Mouse (Mus musculus) CH12.LX (cell line): ENCODE measurements at regions not wholly inside any gene's neighbourhood (a gene's known extent, or its start where the extent isn't known, plus 50 kb on each side); places are given as distances from the start of the nearest gene placed in this dataset.
"Not testable (repeated sequence)": the region's sequence is repeated elsewhere in the genome, so short reads cannot be mapped to it uniquely, and the experiment has no call there.

Experiments used
- DNase-seq: peaks from one replicate; pipeline ENCODE4 v3.0.0-alpha.2; 2013; ENCODE audit errors: extremely low read depth
- H3K27ac ChIP-seq: 2 replicates; pipeline ENCODE4 v1.5.1; 2012; ENCODE audit warnings: low read depth, mild to moderate bottlenecking, control low read depth, moderate library complexity; ENCODE audit not compliant: insufficient read depth
- H3K27me3 ChIP-seq: replicated peaks from 2 replicates; pipeline ENCODE3; 2012; ENCODE audit warnings: inconsistent platforms
- H3K36me3 ChIP-seq, 2 experiments: replicated peaks in 1 of 2; 2 replicates each; pipeline versions ENCODE3 to v1.6.1; 2012; ENCODE audit warnings: inconsistent platforms in 1 of 2, low read length in 1 of 2, mild to moderate bottlenecking in 1 of 2, mixed read lengths in 1 of 2, moderate library complexity in 1 of 2; ENCODE audit not compliant: control insufficient read depth in 1 of 2, insufficient read depth in 1 of 2
- H3K4me1 ChIP-seq, 2 experiments: 2 replicates each; pipeline ENCODE4 v1.6.1; 2012; ENCODE audit warnings: inconsistent platforms in 1 of 2, moderate library complexity in 1 of 2; ENCODE audit not compliant: insufficient read depth in 2 of 2, control insufficient read depth in 1 of 2
- H3K4me2 ChIP-seq: 2 replicates; pipeline ENCODE4 v1.6.1; 2012; ENCODE audit warnings: low read depth, mild to moderate bottlenecking, control low read depth; ENCODE audit not compliant: poor library complexity, insufficient read depth, severe bottlenecking
- H3K4me3 ChIP-seq, 3 experiments: fragments of 150-350 bp in 1 of 3; sonication (generic) in 1 of 3; replicated peaks in 1 of 3; 2 replicates each; pipeline versions ENCODE3 to v1.5.1; 2011 to 2012; ENCODE audit warnings: low read depth in 2 of 3, low read length in 2 of 3, mild to moderate bottlenecking in 2 of 3, moderate library complexity in 2 of 3, control low read depth in 1 of 3, improper control_type of control experiment in 1 of 3, inconsistent platforms in 1 of 3, mixed read lengths in 1 of 3; ENCODE audit not compliant: poor library complexity in 1 of 3
- H3K79me2 ChIP-seq: replicated peaks from 2 replicates; pipeline ENCODE4 v1.6.1; 2012; ENCODE audit warnings: mild to moderate bottlenecking, moderate library complexity; ENCODE audit not compliant: control insufficient read depth, poor library complexity, insufficient read depth, severe bottlenecking; ENCODE audit errors: extremely low read depth
- H3K9ac ChIP-seq: 2 replicates; pipeline ENCODE4 v1.6.1; 2012; ENCODE audit warnings: low read depth, mild to moderate bottlenecking, control low read depth, moderate library complexity; ENCODE audit not compliant: insufficient read depth
- H3K9me3 ChIP-seq: replicated peaks from 2 replicates; pipeline ENCODE3; 2012; ENCODE audit warnings: low read length, inconsistent platforms, mixed read lengths
- CHD2 ChIP-seq: IDR thresholded peaks from 2 replicates; pipeline ENCODE4 v1.6.1; 2011; ENCODE audit warnings: low read length, improper control_type of control experiment
- CTCF ChIP-seq, 2 experiments: IDR thresholded peaks in 1 of 2; conservative IDR thresholded peaks in 1 of 2; 2 replicates each; pipeline ENCODE4 v1.5.1; 2011 to 2012; ENCODE audit warnings: low read depth in 2 of 2, low read length in 2 of 2, improper control_type of control experiment in 1 of 2, inconsistent platforms in 1 of 2, mild to moderate bottlenecking in 1 of 2, moderate library complexity in 1 of 2
- E2F4 ChIP-seq: IDR thresholded peaks from 2 replicates; pipeline ENCODE4 v1.6.1; 2011; ENCODE audit warnings: low read depth, low read length, improper control_type of control experiment; ENCODE audit not compliant: insufficient replicate concordance
- IRF4 ChIP-seq: IDR thresholded peaks from 2 replicates; pipeline ENCODE4 v1.6.1; 2014; ENCODE audit warnings: low read depth, mild to moderate bottlenecking, inconsistent platforms, low read length, improper control_type of control experiment
- KAT2A ChIP-seq: IDR thresholded peaks from 2 replicates; pipeline ENCODE4 v1.6.1; 2012; ENCODE audit warnings: low read length, improper control_type of control experiment, inconsistent platforms; ENCODE audit not compliant: insufficient replicate concordance
- MAZ ChIP-seq: IDR thresholded peaks from 2 replicates; pipeline ENCODE4 v1.6.1; 2012; ENCODE audit warnings: low read depth, mild to moderate bottlenecking, inconsistent platforms, low read length, improper control_type of control experiment, moderate library complexity
- MEF2A ChIP-seq: IDR thresholded peaks from 2 replicates; pipeline ENCODE4 v1.6.1; 2014; ENCODE audit warnings: low read depth, mild to moderate bottlenecking, inconsistent platforms, low read length, improper control_type of control experiment, borderline replicate concordance
- MYC ChIP-seq: IDR thresholded peaks from 2 replicates; pipeline ENCODE4 v1.6.1; 2011; ENCODE audit warnings: low read depth, mild to moderate bottlenecking, improper control_type of control experiment, low read length
- NELFE ChIP-seq: IDR thresholded peaks from 2 replicates; pipeline ENCODE4 v1.6.1; 2011; ENCODE audit warnings: low read depth, low read length, improper control_type of control experiment
- NRF1 ChIP-seq: IDR thresholded peaks from 2 replicates; pipeline ENCODE4 v1.6.1; 2014; ENCODE audit warnings: low read depth, mild to moderate bottlenecking, inconsistent platforms, low read length, improper control_type of control experiment, moderate library complexity
- PAX5 ChIP-seq: IDR thresholded peaks from 2 replicates; pipeline ENCODE4 v1.6.1; 2012; ENCODE audit warnings: low read length, inconsistent platforms, mixed read lengths
- POLR2A ChIP-seq: IDR thresholded peaks from 2 replicates; pipeline ENCODE4 v1.6.1; 2011; ENCODE audit warnings: low read depth, mild to moderate bottlenecking, improper control_type of control experiment, low read length
- RCOR1 ChIP-seq: conservative IDR thresholded peaks from 2 replicates; pipeline ENCODE4 v1.6.1; 2012; ENCODE audit warnings: low read depth, mild to moderate bottlenecking, inconsistent platforms, low read length, improper control_type of control experiment
- SIN3A ChIP-seq: IDR thresholded peaks from 2 replicates; pipeline ENCODE4 v1.6.1; 2012; ENCODE audit warnings: low read length, improper control_type of control experiment, inconsistent platforms
- SMC3 ChIP-seq: IDR thresholded peaks from 2 replicates; pipeline ENCODE4 v1.6.1; 2011; ENCODE audit warnings: low read depth, low read length, improper control_type of control experiment
- TBP ChIP-seq: conservative IDR thresholded peaks from 2 replicates; pipeline ENCODE4 v1.6.1; 2011; ENCODE audit warnings: low read depth, low read length, improper control_type of control experiment
- TCF12 ChIP-seq: IDR thresholded peaks from 2 replicates; pipeline ENCODE4 v1.6.1; 2014; ENCODE audit warnings: low read depth, mild to moderate bottlenecking, inconsistent platforms, low read length, improper control_type of control experiment
- USF1 ChIP-seq: IDR thresholded peaks from 2 replicates; pipeline ENCODE4 v1.6.1; 2014; ENCODE audit warnings: low read depth, mild to moderate bottlenecking, inconsistent platforms, low read length, improper control_type of control experiment
- USF2 ChIP-seq: conservative IDR thresholded peaks from 2 replicates; pipeline ENCODE4 v1.6.1; 2011; ENCODE audit warnings: low read depth, low read length, improper control_type of control experiment
- ZNF384 ChIP-seq: IDR thresholded peaks from 2 replicates; pipeline ENCODE4 v1.6.1; 2012; ENCODE audit warnings: low read depth, low read length, improper control_type of control experiment, inconsistent platforms
- dilution Hi-C: fragments of 300-500 bp; cut with MboI; formaldehyde crosslinking; loops from 2 replicates; pipeline ENCODE4 v1.14.3; 2020; ENCODE audit warnings: low sequenced_read_pairs; ENCODE audit not compliant: extremely low pct_unique_long_range_greater_than_20kb, extremely low pct_ligation_motif_present
- in situ Hi-C: fragments of 300-500 bp; cut with MboI; formaldehyde crosslinking; loops from 3 replicates; pipeline ENCODE4 v1.14.3; 2019; ENCODE audit warnings: low sequenced_read_pairs, low pct_ligation_motif_present, low pct_unique_long_range_greater_than_20kb, mixed read lengths

- no peaks in the 10 kb centered on the region for H3K4me1 ChIP-seq
- H3K9me3 ChIP-seq, result peaks cover 16% of the 10 kb centered on the region
- H3K9ac ChIP-seq, result no peak overlapping the region
- TF ChIP-seq MEF2A, result no peak
- TF ChIP-seq TCF12, result no peak
- no peak for TF ChIP-seq CTCF (conservative IDR thresholded peaks at IDR 0.05 in 1 of 2, IDR thresholded peaks at IDR 0.05 in 1 of 2; ENCODE audit: low read depth in 2 of 2, low read length in 2 of 2)
- TF ChIP-seq MYC, result no peak
- no peak for TF ChIP-seq NELFE
- TF ChIP-seq POLR2A, result no peak
- TF ChIP-seq ZNF384, result no peak
- TF ChIP-seq MAZ, result no peak
- no peak for TF ChIP-seq SMC3
- TF ChIP-seq E2F4, result no peak
- TF ChIP-seq IRF4, result no peak
- no peak for TF ChIP-seq KAT2A
- no peak for TF ChIP-seq CHD2
- TF ChIP-seq SIN3A, result no peak
- no peak for TF ChIP-seq TBP
- no peak for TF ChIP-seq USF1
- no peak for TF ChIP-seq PAX5
- no peak for TF ChIP-seq USF2
- no peak for TF ChIP-seq RCOR1
- TF ChIP-seq NRF1, result no peak
- dilution Hi-C loops (no loop called here), in situ Hi-C loops (no loop called here)
- no peak for DNase-seq
- peaks cover 14% of the 10 kb centered on the region for H3K27me3 ChIP-seq
- H3K27ac ChIP-seq, result no peak overlapping the region
- H3K4me2 ChIP-seq, result no peak overlapping the region
- no peak overlapping the region for H3K4me3 ChIP-seq
- no peaks in the 10 kb centered on the region for H3K79me2 ChIP-seq
- no peaks in the 10 kb centered on the region for H3K36me3 ChIP-seq
Observed at GRCm38 (mm10) chr5:142291451-142291850, 109.8 kb upstream of the Foxk1 start.

DNA sequence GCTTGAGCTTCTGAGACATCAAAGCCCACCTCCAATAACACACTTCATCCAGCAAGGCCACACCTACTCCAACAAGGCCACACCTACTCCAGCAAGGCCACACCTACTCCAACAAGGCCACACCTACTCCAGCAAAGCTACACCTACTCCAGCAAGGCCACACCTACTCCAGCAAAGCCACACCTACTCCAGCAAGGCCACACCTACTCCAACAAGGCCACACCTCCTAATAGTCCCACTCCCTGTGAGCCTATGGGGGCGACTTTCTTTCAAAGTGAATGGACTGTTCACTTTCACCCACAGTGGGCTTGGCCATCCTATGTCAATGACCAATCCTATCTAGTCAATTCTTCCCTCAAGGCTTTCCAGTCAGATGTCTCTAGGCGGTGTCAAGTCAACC, 104.9 kb upstream of the Foxk1 start:
- H3K27me3 ChIP-seq, result peaks cover 15% of the 10 kb centered on the region
- in situ Hi-C loops, H3K4me2 ChIP-seq: not testable (repeated sequence)

More for the DNA sequence above, 104.9 kb upstream of the Foxk1 start:
- H3K4me3 ChIP-seq, H3K79me2 ChIP-seq, H3K36me3 ChIP-seq, H3K9ac ChIP-seq, H3K4me1 ChIP-seq, H3K27ac ChIP-seq, H3K9me3 ChIP-seq, DNase-seq, dilution Hi-C loops: not testable (repeated sequence)
